Mouse (Mus musculus): ENCODE results near the gene Sbk3. TPM values are rescaled to one million over a fixed set of nuclear protein-coding genes. Genes with fewer than 3 reads are reported as not detected.

The Sbk3 gene
- polyA plus RNA-seq, 1 experiment from 2014 or later, result not detected

DNA sequence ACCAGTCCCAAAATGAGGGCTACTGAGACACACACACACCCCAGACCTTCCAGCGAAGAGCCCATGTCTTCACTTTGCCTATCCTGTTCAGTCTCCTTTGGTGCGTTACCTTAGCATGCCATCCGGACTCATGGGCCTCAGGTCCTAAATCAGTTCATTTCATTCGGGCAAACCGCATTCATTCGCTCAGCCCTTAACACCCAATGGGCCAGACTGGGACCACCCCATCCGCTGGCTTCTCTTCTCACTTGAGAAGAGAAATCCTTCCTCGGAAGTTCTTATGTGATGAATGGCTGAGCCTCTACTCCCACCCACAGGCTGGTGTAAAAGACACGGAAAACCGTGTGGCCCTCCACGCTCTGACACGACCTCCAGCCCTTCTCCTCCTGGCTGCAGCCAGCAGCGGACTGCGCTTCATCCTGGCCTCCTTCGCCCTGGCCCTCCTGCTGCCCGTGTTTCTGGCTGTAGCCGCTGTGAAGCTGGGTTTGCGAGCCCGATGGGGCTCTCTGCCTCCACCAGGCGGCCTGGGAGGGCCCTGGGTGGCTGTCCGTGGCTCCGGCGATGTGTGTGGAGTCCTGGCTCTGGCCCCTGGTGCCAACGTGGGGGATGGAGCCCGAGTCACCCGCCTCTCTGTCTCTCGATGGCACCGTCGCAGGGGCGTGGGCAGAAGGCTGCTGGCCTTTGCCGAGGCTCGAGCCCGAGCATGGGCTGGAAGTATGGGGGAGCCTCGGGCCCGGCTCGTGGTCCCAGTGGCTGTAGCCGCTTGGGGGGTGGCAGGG, 47.2 kb downstream of the Sbk3 start:
- peak overlapping the region; percentile 89 for H3K27ac ChIP-seq
- peak overlapping the region; percentile 56 for H3K4me3 ChIP-seq
- no peaks in the 10 kb centered on the region for H3K27me3 ChIP-seq (ENCODE audit: low read depth, poor library complexity, severe bottlenecking)
- H3K36me3 ChIP-seq, result peaks cover 30% of the 10 kb centered on the region
- peaks cover 87% of the 10 kb centered on the region for H3K4me1 ChIP-seq
- 3% methylated on average over 37 of the region's 37 CpGs for WGBS
- H3K9me3 ChIP-seq (replicated peaks), result 0 out of 2 replicates have a peak, but pooled peaks cover 1% of the 10 kb centered on the region
- DNase-seq (ENCODE audit: low spot score), result peak; percentile 69

DNA sequence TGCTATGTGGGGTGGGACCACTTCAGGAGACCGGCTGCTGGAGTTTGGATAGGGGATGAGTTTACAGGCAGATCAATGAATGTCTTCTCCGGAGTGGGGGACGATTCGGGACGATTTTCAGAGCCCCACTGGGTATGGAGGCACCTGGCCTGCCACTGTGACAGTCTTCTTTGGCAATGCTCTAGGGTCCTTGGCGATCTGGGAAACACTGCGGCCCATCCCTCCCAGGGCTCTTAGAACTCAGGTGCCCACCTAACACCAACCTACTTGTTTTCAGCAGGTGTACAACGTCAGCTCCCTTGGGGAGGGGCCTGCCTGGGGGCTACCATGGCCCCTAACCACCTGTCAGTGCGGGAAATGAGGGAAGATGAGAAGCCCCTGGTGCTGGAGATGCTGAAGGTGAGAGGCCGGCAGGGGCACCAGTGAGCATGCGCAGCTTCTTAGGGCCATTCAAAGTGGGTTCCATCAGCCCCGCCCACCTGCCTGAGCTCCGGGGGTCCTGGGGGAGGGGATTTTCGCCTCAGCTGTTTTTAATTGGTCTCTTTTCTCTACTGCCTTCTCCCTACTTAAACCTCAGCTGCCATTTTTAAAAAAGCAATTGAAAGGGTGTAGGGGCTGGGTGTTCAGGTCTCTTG, 47.9 kb downstream of the Sbk3 start:
- Histone ChIP-seq H3K36me3 (peaks cover 37% of the 10 kb centered on the region), H3K4me3 (peak overlapping the region; percentile 56), H3K4me1 (peaks cover 84% of the 10 kb centered on the region), H3K27ac (peak overlapping the region; percentile 89), H3K9me3 (replicated peaks) (0 out of 2 replicates have a peak, but pooled peaks cover 1% of the 10 kb centered on the region), H3K27me3 (ENCODE audit: low read depth, poor library complexity, severe bottlenecking) (no peaks in the 10 kb centered on the region)
- 1% methylated on average over 14 of the region's 14 CpGs for WGBS
- peak; percentile 87 for DNase-seq (ENCODE audit: low spot score)

- peak overlapping the region; percentile 89 for H3K27ac ChIP-seq
- peak overlapping the region; percentile 56 for H3K4me3 ChIP-seq
- peaks cover 78% of the 10 kb centered on the region for H3K4me1 ChIP-seq
- peak; percentile 92 for DNase-seq (ENCODE audit: low spot score)
- H3K36me3 ChIP-seq, result peaks cover 43% of the 10 kb centered on the region
- 0 out of 2 replicates have a peak, but pooled peaks cover 1% of the 10 kb centered on the region for H3K9me3 ChIP-seq (replicated peaks)
- under 1% methylated on average over 14 of the region's 14 CpGs for WGBS
- no peaks in the 10 kb centered on the region for H3K27me3 ChIP-seq (ENCODE audit: low read depth, poor library complexity, severe bottlenecking)
Measured at GRCm38 (mm10) chr7:4922508-4922907, 48.5 kb downstream of the Sbk3 start.

DNA sequence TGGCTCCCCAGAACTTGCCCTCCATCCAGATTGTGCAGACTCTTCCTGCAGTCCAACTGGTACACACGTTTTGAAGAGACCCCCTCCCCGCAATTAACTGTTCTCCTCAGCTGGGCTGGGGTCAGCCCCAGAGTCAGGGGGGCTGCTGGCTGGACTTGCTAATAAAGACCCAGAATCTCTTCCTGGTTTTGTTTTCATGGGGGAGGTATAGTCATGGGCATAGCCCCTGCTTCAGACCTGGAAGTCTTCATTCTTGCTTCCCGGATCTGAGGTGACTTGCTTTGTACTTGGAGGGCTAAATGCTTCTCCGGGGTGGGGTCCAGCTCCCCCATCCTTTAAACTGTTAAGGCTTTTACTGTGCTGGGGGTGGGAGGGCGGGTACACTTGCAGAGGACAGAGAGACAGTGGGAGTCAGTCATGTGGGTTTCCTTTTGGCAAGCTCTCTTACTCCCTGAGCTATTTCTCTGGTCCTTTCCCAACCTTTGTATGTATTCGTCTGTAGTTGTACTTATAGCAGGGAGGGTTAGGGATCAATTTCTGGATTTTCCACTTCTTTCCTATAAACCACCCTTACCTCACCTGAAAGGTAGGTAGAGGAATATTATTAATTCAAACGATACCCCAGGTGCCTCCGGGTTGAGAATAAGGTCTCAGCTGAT, 49.0 kb downstream of the Sbk3 start, which contains the start of gene Nat14:
TSS of gene Nat14 (plus strand) at position 205 of the 659 bp plus-strand sequence.
- WGBS, result 38% methylated on average over 8 of the region's 8 CpGs
- Histone ChIP-seq H3K36me3 (peaks cover 47% of the 10 kb centered on the region), H3K27ac (peak within 1 kb of the TSS; percentile 89), H3K27me3 (ENCODE audit: low read depth, poor library complexity, severe bottlenecking) (no peaks in the 10 kb centered on the region), H3K9me3 (replicated peaks) (0 out of 2 replicates have a peak, but pooled peaks cover 1% of the 10 kb centered on the region), H3K4me1 (peaks cover 74% of the 10 kb centered on the region), H3K4me3 (peak within 1 kb of the TSS; percentile 56)
- no peak for DNase-seq (ENCODE audit: low spot score)

DNA sequence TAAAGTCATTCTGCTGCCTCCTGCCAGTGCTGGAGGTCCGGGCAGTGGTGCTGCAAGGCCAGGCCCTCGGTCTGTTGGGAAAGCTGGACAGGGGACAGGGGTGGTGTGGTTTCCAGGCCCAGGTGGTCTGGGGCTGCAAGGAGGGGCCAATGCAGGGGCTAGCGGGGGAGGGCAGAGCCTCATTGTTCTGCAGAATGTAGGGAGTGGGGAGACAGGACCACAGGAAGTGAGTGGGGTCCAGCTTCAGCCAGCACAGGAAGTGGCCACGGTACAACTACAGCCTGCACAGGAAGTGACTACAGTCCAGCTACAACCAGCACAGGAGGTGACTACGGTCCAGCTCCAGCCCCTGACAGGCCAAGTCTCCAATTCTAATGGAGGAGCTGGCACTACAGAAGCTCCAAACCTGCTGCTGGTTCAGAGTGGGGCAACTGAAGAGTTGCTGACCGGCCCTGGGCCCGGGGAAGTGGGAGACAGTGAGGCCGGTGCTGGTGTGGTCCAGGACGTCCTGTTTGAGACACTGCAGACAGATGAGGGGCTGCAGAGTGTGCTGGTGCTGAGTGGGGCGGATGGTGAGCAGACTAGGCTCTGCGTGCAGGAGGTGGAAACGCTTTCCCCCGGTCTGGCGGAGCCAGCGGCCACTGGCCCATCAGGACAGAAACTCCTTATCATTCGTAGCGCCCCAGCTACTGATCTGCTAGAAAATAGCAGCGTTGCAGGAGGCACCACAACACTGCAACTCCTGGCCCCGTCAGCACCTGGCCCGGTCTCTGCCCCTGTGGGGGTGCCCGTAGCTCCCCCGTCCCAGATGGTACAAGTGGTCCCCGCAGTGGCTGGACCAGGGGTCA, 49.8 kb downstream of the Sbk3 start:
- Histone ChIP-seq H3K36me3 (peaks cover 47% of the 10 kb centered on the region), H3K27ac (peak overlapping the region; percentile 89), H3K4me3 (peak overlapping the region; percentile 20), H3K9me3 (replicated peaks) (0 out of 2 replicates have a peak, but pooled peaks cover 1% of the 10 kb centered on the region), H3K27me3 (ENCODE audit: low read depth, poor library complexity, severe bottlenecking) (no peaks in the 10 kb centered on the region), H3K4me1 (peaks cover 74% of the 10 kb centered on the region)
- no peak for DNase-seq (ENCODE audit: low spot score)
- 63% methylated on average over 23 of the region's 23 CpGs for WGBS

DNA sequence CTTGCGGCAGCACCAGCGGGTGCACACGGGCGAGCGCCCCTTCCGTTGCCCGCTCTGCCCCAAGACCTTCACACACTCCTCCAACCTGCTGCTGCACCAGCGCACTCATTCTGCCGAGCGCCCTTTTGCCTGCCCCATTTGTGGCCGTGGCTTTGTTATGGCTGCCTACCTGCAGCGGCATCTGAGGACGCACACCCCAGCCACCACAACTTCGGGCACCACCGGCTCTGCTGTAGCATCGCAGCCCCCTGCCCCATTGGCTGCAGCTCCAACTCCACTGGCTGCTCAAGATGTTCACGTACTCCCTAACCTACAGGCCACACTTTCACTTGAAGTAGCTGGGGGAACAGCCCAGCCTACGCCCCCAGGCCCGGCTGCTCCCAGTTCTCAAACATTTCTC, 50.5 kb downstream of the Sbk3 start:
- Histone ChIP-seq H3K36me3 (peaks cover 47% of the 10 kb centered on the region), H3K4me1 (peaks cover 73% of the 10 kb centered on the region), H3K9me3 (replicated peaks) (0 out of 2 replicates have a peak, but pooled peaks cover 1% of the 10 kb centered on the region), H3K27me3 (ENCODE audit: low read depth, poor library complexity, severe bottlenecking) (no peaks in the 10 kb centered on the region), H3K27ac (peak overlapping the region; percentile 89), H3K4me3 (peak overlapping the region; percentile 20)
- 92% methylated on average over 19 of the region's 19 CpGs for WGBS
- no peak for DNase-seq (ENCODE audit: low spot score)

- H3K4me3 ChIP-seq, result no peak overlapping the region; the same call in 1 of the 2 replicates
Measured at GRCm38 (mm10) chr7:4919971-4920370, 51.0 kb downstream of the Sbk3 start.

DNA sequence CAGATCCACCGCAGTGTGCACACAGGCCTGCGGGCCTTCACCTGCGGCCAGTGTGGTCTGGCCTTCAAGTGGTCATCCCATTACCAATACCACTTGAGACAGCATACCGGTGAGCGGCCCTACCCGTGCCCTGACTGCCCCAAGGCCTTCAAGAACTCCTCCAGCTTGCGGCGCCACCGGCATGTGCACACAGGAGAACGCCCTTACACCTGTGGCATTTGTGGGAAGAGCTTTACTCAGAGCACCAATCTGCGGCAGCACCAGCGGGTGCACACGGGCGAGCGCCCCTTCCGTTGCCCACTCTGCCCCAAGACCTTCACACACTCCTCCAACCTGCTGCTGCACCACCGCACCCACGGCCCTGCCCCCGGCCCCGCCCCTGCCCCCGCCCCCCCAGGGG, 51.9 kb downstream of the Sbk3 start:
- no peak for DNase-seq (ENCODE audit: low spot score)

More at GRCm38 (mm10) chr7:4919971-4920370, 51.0 kb downstream of the Sbk3 start:
- 0 out of 2 replicates have a peak, but pooled peaks cover 1% of the 10 kb centered on the region for H3K9me3 ChIP-seq (replicated peaks)
- DNase-seq (ENCODE audit: low spot score), result no peak
- H3K27me3 ChIP-seq (ENCODE audit: low read depth, poor library complexity, severe bottlenecking), result no peaks in the 10 kb centered on the region
- H3K36me3 ChIP-seq, result peaks cover 47% of the 10 kb centered on the region
- 87% methylated on average over 21 of the region's 21 CpGs for WGBS
- H3K27ac ChIP-seq, result peak overlapping the region; percentile 89; the same call in 1 of the 2 replicates
- peaks cover 68% of the 10 kb centered on the region for H3K4me1 ChIP-seq

GRCm38 (mm10) chr7:4918681-4919080, 52.3 kb downstream of the Sbk3 start:
- Histone ChIP-seq H3K36me3 (peaks cover 47% of the 10 kb centered on the region), H3K9me3 (replicated peaks) (0 out of 2 replicates have a peak, but pooled peaks cover 1% of the 10 kb centered on the region), H3K4me3 (no peak overlapping the region), H3K27ac (no peak overlapping the region), H3K4me1 (peaks cover 55% of the 10 kb centered on the region), H3K27me3 (ENCODE audit: low read depth, poor library complexity, severe bottlenecking) (no peaks in the 10 kb centered on the region)
- 91% methylated on average over 15 of the region's 15 CpGs for WGBS
- no peak for DNase-seq (ENCODE audit: low spot score)

More for the DNA sequence above, 51.9 kb downstream of the Sbk3 start:
- Histone ChIP-seq H3K27ac (no peak overlapping the region), H3K36me3 (peaks cover 47% of the 10 kb centered on the region), H3K4me1 (peaks cover 59% of the 10 kb centered on the region), H3K9me3 (replicated peaks) (0 out of 2 replicates have a peak, but pooled peaks cover 1% of the 10 kb centered on the region), H3K4me3 (no peak overlapping the region), H3K27me3 (ENCODE audit: low read depth, poor library complexity, severe bottlenecking) (no peaks in the 10 kb centered on the region)
- WGBS, result 80% methylated on average over 21 of the region's 21 CpGs

- Histone ChIP-seq H3K4me3 (no peak overlapping the region), H3K27ac (no peak overlapping the region), H3K36me3 (peaks cover 47% of the 10 kb centered on the region), H3K4me1 (peaks cover 43% of the 10 kb centered on the region), H3K27me3 (ENCODE audit: low read depth, poor library complexity, severe bottlenecking) (no peaks in the 10 kb centered on the region), H3K9me3 (replicated peaks) (0 out of 2 replicates have a peak, but pooled peaks cover 1% of the 10 kb centered on the region)
- 93% methylated on average over 2 of the region's 2 CpGs for WGBS
- DNase-seq (ENCODE audit: low spot score), result no peak
Measured at GRCm38 (mm10) chr7:4917494-4917893, 53.5 kb downstream of the Sbk3 start.

DNA sequence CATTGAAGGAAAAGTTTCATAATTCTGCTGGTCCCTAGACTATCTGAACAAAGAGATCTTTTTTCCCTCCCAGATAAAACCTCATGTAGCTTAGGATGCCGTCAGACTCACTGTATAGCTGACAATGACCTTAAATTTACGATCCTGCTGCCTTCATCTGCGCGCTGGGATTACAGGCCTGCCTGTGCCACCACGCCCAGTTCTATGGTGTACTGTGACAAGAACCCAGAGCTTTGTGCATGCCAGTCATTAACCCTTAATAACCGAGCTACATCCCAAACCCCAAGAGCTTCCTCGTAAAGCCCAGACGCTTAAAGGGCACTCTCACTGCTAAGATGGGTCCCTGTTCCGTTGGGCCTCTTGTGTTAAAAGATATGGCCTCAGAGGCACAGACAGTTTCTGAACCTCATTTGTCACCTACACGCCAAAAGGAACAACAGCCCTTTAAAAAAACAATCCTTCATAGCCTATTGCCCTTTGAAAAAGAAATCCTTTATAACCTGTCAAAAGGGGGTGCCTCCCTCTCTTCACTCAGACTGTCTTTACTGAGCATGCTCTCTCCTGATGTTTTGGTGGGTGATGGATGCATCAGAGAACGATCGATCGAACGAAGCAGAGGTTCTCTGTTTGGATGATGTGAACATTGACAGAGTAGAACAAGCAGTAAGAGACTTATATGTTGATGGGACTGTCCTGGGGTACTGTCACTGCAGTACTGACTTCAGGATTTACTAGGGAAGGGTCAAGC, 55.1 kb downstream of the Sbk3 start:
- Histone ChIP-seq H3K27ac (peak overlapping the region; percentile 99), H3K9me3 (replicated peaks) (0 out of 2 replicates have a peak, but pooled peaks cover 1% of the 10 kb centered on the region)
- peak; percentile 54 for DNase-seq (ENCODE audit: low spot score)

More for the DNA sequence above, 55.1 kb downstream of the Sbk3 start:
- H3K4me1 ChIP-seq, result peaks cover 26% of the 10 kb centered on the region
- peak overlapping the region; percentile 84 for H3K4me3 ChIP-seq
- no peaks in the 10 kb centered on the region for H3K27me3 ChIP-seq (ENCODE audit: low read depth, poor library complexity, severe bottlenecking)
- WGBS, result 22% methylated on average over 14 of the region's 14 CpGs
- peaks cover 38% of the 10 kb centered on the region for H3K36me3 ChIP-seq
